Mouse (Mus musculus) MEL (cell line): ENCODE data around the gene Micall1. TPM values are rescaled to one million over a fixed set of nuclear protein-coding genes. Genes with fewer than 3 reads are reported as not detected.

Experiments
- DNase-seq: peaks from one replicate; pipeline ENCODE4 v3.0.0; 2011; ENCODE audit warnings: low read depth, low spot score
- H3K27ac ChIP-seq: 2 replicates; pipeline ENCODE4 v1.5.1; 2012; ENCODE audit warnings: low read depth, mild to moderate bottlenecking, control low read depth, low read length, moderate library complexity; ENCODE audit not compliant: control insufficient read depth
- H3K27me3 ChIP-seq, 2 experiments: fragments of 150-350 bp in 1 of 2; sonication (generic) in 1 of 2; 2 replicates each; pipeline ENCODE4 v1.6.1; 2012; ENCODE audit warnings: low read length in 2 of 2, mild to moderate bottlenecking in 2 of 2, improper control_type of control experiment in 1 of 2, moderate library complexity in 1 of 2; ENCODE audit not compliant: insufficient read depth in 2 of 2, control insufficient read depth in 1 of 2
- H3K36me3 ChIP-seq, 2 experiments: 2 replicates each; pipeline ENCODE4 v1.6.1; 2012 to 2014; ENCODE audit warnings: low read length in 2 of 2, improper control_type of control experiment in 1 of 2, inconsistent platforms in 1 of 2, mild to moderate bottlenecking in 1 of 2; ENCODE audit not compliant: insufficient read depth in 2 of 2, control insufficient read depth in 1 of 2
- H3K4me1 ChIP-seq, 2 experiments: fragments of 150-350 bp in 1 of 2; sonication (generic) in 1 of 2; 2 replicates each; pipeline ENCODE4 v1.6.1; 2012; ENCODE audit warnings: low read length in 2 of 2, improper control_type of control experiment in 1 of 2, mild to moderate bottlenecking in 1 of 2; ENCODE audit not compliant: insufficient read depth in 2 of 2, control insufficient read depth in 1 of 2
- H3K4me3 ChIP-seq, 2 experiments: fragments of 150-350 bp in 1 of 2; sonication (generic) in 1 of 2; 2 replicates each; pipeline ENCODE4 v1.5.1; 2012; ENCODE audit warnings: low read depth in 2 of 2, low read length in 2 of 2, mild to moderate bottlenecking in 2 of 2, moderate library complexity in 2 of 2, control low read depth in 1 of 2, improper control_type of control experiment in 1 of 2; ENCODE audit not compliant: control insufficient read depth in 1 of 2, insufficient read depth in 1 of 2
- H3K79me2 ChIP-seq: 2 replicates; pipeline ENCODE4 v1.6.1; 2012; ENCODE audit warnings: mild to moderate bottlenecking, low read length, moderate library complexity; ENCODE audit not compliant: control insufficient read depth, poor library complexity, insufficient read depth
- H3K9ac ChIP-seq: 2 replicates; pipeline ENCODE4 v1.6.1; 2012; ENCODE audit warnings: low read depth, mild to moderate bottlenecking, control low read depth, low read length, moderate library complexity; ENCODE audit not compliant: control insufficient read depth, poor library complexity, severe bottlenecking
- H3K9me3 ChIP-seq: fragments of 150-350 bp; sonication (generic); replicated peaks from 2 replicates; pipeline ENCODE4 v1.6.1; 2012; ENCODE audit warnings: mild to moderate bottlenecking, low read length, improper control_type of control experiment, moderate library complexity; ENCODE audit not compliant: insufficient read depth
- CTCF ChIP-seq, 3 experiments: IDR thresholded peaks in 2 of 3; conservative IDR thresholded peaks in 1 of 3; 2 replicates each; pipeline ENCODE4 v1.5.1; 2011 to 2012; ENCODE audit warnings: low read length in 3 of 3, low read depth in 2 of 3, mild to moderate bottlenecking in 2 of 3, improper control_type of control experiment in 1 of 3, inconsistent platforms in 1 of 3, mixed read lengths in 1 of 3, moderate library complexity in 1 of 3; ENCODE audit not compliant: control insufficient read depth in 1 of 3, insufficient read depth in 1 of 3, poor library complexity in 1 of 3, severe bottlenecking in 1 of 3
- EP300 ChIP-seq, 2 experiments: IDR thresholded peaks; 2 replicates each; pipeline ENCODE4 v1.6.1; 2011; ENCODE audit warnings: improper control_type of control experiment in 2 of 2, low read length in 2 of 2, low read depth in 1 of 2, mild to moderate bottlenecking in 1 of 2
- KAT2A ChIP-seq: conservative IDR thresholded peaks from 2 replicates; pipeline ENCODE4 v1.6.1; 2012; ENCODE audit warnings: low read depth, low read length, improper control_type of control experiment, inconsistent platforms
- MAZ ChIP-seq: IDR thresholded peaks from 2 replicates; pipeline ENCODE4 v1.6.1; 2012; ENCODE audit warnings: low read depth, mild to moderate bottlenecking, inconsistent platforms, low read length, improper control_type of control experiment
- MEF2A ChIP-seq: IDR thresholded peaks from 2 replicates; pipeline ENCODE4 v1.6.1; 2014; ENCODE audit warnings: low read depth, mild to moderate bottlenecking, inconsistent platforms, low read length, improper control_type of control experiment; ENCODE audit not compliant: poor library complexity, insufficient replicate concordance, severe bottlenecking; ENCODE audit errors: extremely low read depth
- MXI1 ChIP-seq: IDR thresholded peaks from 2 replicates; pipeline ENCODE4 v1.6.1; 2011; ENCODE audit warnings: mild to moderate bottlenecking, low read depth, low read length, improper control_type of control experiment
- MYB ChIP-seq: IDR thresholded peaks from 2 replicates; pipeline ENCODE4 v1.6.1; 2011; ENCODE audit warnings: mild to moderate bottlenecking, low read depth, low read length, improper control_type of control experiment
- NRF1 ChIP-seq: IDR thresholded peaks from 2 replicates; pipeline ENCODE4 v1.6.1; 2014; ENCODE audit warnings: low read depth, mild to moderate bottlenecking, inconsistent platforms, low read length, improper control_type of control experiment, moderate library complexity; ENCODE audit not compliant: poor library complexity, insufficient read depth, severe bottlenecking
- RAD21 ChIP-seq: IDR thresholded peaks from 2 replicates; pipeline ENCODE4 v1.6.1; 2011; ENCODE audit warnings: mild to moderate bottlenecking, low read depth, low read length, improper control_type of control experiment
- SIN3A ChIP-seq: IDR thresholded peaks from 2 replicates; pipeline ENCODE4 v1.6.1; 2012; ENCODE audit warnings: low read length, improper control_type of control experiment, inconsistent platforms
- SMC3 ChIP-seq: IDR thresholded peaks from 2 replicates; pipeline ENCODE4 v1.6.1; 2011; ENCODE audit warnings: low read depth, low read length, improper control_type of control experiment
- UBTF ChIP-seq: IDR thresholded peaks from 2 replicates; pipeline ENCODE4 v1.6.1; 2012; ENCODE audit warnings: low read depth, mild to moderate bottlenecking, inconsistent platforms, low read length, improper control_type of control experiment, moderate library complexity, borderline replicate concordance; ENCODE audit not compliant: insufficient read depth
- USF1 ChIP-seq: IDR thresholded peaks from 2 replicates; pipeline ENCODE4 v1.6.1; 2014; ENCODE audit warnings: low read depth, mild to moderate bottlenecking, inconsistent platforms, low read length, improper control_type of control experiment, moderate library complexity
- USF2 ChIP-seq, 2 experiments: IDR thresholded peaks; 2 replicates each; pipeline ENCODE4 v1.6.1; 2011 to 2012; ENCODE audit warnings: improper control_type of control experiment in 2 of 2, low read length in 2 of 2, borderline replicate concordance in 1 of 2, inconsistent platforms in 1 of 2, low read depth in 1 of 2, mild to moderate bottlenecking in 1 of 2; ENCODE audit not compliant: insufficient read depth in 1 of 2
- polyA plus RNA-seq, 2 experiments: library from polyadenylated mRNA; stranded (reverse) in 1 of 2; unstranded in 1 of 2; fragments of >175 nt in 1 of 2; fragments of >200 nt in 1 of 2; gene quantifications; 2 replicates each; pipeline versions ENCODE4 v1.2.1 to v1.2.4; 2012; ENCODE audit warnings: low replicate concordance in 2 of 2, low read depth in 1 of 2; ENCODE audit not compliant: insufficient read length in 2 of 2, insufficient read depth in 1 of 2, missing spikeins in 1 of 2
- total RNA-seq: library from RNA; depleted of rRNA; stranded (reverse); fragments of 300-350 nt; gene quantifications from 2 replicates; pipeline ENCODE4 v1.2.3, GENCODE M21; 2012

Gene Micall1
- total and polyA plus RNA-seq, 3 experiments = 4.8 to 13.5 TPM; not detected in 1

GRCm38 (mm10) chr15:79128208-79128607 lies 19.5 kb downstream of the Micall1 start:
- H3K27ac ChIP-seq = no peak overlapping the region
- H3K9ac ChIP-seq = no peak overlapping the region
- TF ChIP-seq CTCF (IDR thresholded peaks at IDR 0.05 in 2 of 3, conservative IDR thresholded peaks at IDR 0.05 in 1 of 3; ENCODE audit: control insufficient read depth in 1 of 3, insufficient read depth in 1 of 3, low read depth in 2 of 3, low read length in 3 of 3, poor library complexity in 1 of 3, severe bottlenecking in 1 of 3) (peak; percentile 59 to 73 (median 71)), KAT2A (no peak), EP300 (IDR thresholded peaks at IDR 0.05; ENCODE audit: low read depth in 1 of 2, low read length in 2 of 2) (no peak), SMC3 (peak; percentile 24; the same call in 1 of the 2 replicates)
- DNase-seq = peak; percentile 52
- H3K9me3 ChIP-seq = no peaks in the 10 kb centered on the region
- no peak overlapping the region for H3K4me3 ChIP-seq
- no peaks in the 10 kb centered on the region for H3K4me1 ChIP-seq
- no peaks in the 10 kb centered on the region for H3K27me3 ChIP-seq
- H3K36me3 ChIP-seq = peaks cover 0 to 3% of the 10 kb centered on the region in 2 experiments; a peak in 1 of 4 replicates
- no peaks in the 10 kb centered on the region for H3K79me2 ChIP-seq

- Histone ChIP-seq H3K27ac (no peak overlapping the region), H3K27me3 (no peaks in the 10 kb centered on the region), H3K4me1 (no peaks in the 10 kb centered on the region), H3K4me3 (no peak overlapping the region), H3K79me2 (no peaks in the 10 kb centered on the region), H3K36me3 (peaks cover 0 to 3% of the 10 kb centered on the region in 2 experiments; a peak in 1 of 4 replicates), H3K9ac (no peak overlapping the region), H3K9me3 (no peaks in the 10 kb centered on the region)
- DNase-seq = no peak
- TF ChIP-seq MYB = no peak
- no peak for TF ChIP-seq SIN3A
- TF ChIP-seq USF1 = no peak
- no peak for TF ChIP-seq MEF2A
- no peak for TF ChIP-seq USF2 (IDR thresholded peaks at IDR 0.05; ENCODE audit: borderline replicate concordance in 1 of 2, insufficient read depth in 1 of 2, low read depth in 1 of 2, low read length in 2 of 2)
- TF ChIP-seq NRF1 = no peak
- no peak for TF ChIP-seq MXI1
- TF ChIP-seq MAZ = no peak
- TF ChIP-seq RAD21 = no peak
- TF ChIP-seq CTCF (IDR thresholded peaks at IDR 0.05 in 2 of 3, conservative IDR thresholded peaks at IDR 0.05 in 1 of 3; ENCODE audit: control insufficient read depth in 1 of 3, insufficient read depth in 1 of 3, low read depth in 2 of 3, low read length in 3 of 3, poor library complexity in 1 of 3, severe bottlenecking in 1 of 3) = no peak
- TF ChIP-seq EP300 (IDR thresholded peaks at IDR 0.05; ENCODE audit: low read depth in 1 of 2, low read length in 2 of 2) = no peak
- no peak for TF ChIP-seq UBTF
Measured at GRCm38 (mm10) chr15:79129311-79129710, 20.6 kb downstream of the Micall1 start.
